Mouse (Mus musculus): Measurements from ENCODE around the gene Suds3. TPM values are rescaled to one million over a fixed set of nuclear protein-coding genes. Genes with fewer than 3 reads are reported as not detected.

Gene Suds3
- polyA plus RNA-seq, 1 experiment = 76.0 TPM

DNA sequence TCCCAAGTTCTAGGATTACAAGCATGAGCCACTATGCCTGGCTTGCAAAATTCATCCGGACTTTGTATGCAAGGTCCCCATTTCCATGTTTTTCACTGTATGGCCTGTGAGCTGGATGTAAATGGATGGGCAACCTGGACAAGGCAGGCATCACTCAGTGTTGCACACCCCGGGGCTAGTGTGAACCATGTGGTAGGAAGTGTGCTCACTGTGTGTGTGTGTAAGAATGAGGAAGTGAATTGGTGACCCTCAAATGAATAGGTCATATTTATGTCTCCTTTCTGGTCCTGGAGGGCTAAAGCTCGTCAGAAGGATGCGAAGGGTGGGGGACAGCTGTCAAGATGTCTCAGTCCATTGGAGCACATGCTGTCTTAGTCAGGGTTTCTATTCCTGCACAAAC lies 11.1 kb upstream of the Suds3 start:
- Histone ChIP-seq H3K79me3 (ENCODE audit: low read depth) (peaks cover 2% of the 10 kb centered on the region), H3K4me3 (ENCODE audit: insufficient read depth, poor library complexity, severe bottlenecking) (no peak overlapping the region), H3ac (ENCODE audit: control insufficient read depth, insufficient read length, low read depth) (no peak overlapping the region), H3K79me2 (ENCODE audit: control insufficient read depth, insufficient read depth) (no peaks in the 10 kb centered on the region), H3K36me3 (ENCODE audit: control insufficient read depth, insufficient read depth) (no peaks in the 10 kb centered on the region), H3K27me3 (ENCODE audit: control insufficient read depth, insufficient read depth, insufficient read length) (no peaks in the 10 kb centered on the region)
- no peak for TF ChIP-seq MYOG (IDR thresholded peaks at IDR 0.05; ENCODE audit: control insufficient read depth, extremely low read depth, insufficient read length)
- TF ChIP-seq CTCF (IDR thresholded peaks at IDR 0.05; ENCODE audit: control insufficient read depth, insufficient read depth, insufficient read length) = no peak
- TF ChIP-seq CEBPB (IDR thresholded peaks at IDR 0.05; ENCODE audit: low read depth) = no peak
- TF ChIP-seq MYOD1 (IDR thresholded peaks at IDR 0.05; ENCODE audit: control insufficient read depth, insufficient read length, low read depth) = no peak
- no peak for TF ChIP-seq FOSL1 (IDR thresholded peaks at IDR 0.05; ENCODE audit: insufficient read depth, low read length, poor library complexity, severe bottlenecking)
- TF ChIP-seq USF1 (IDR thresholded peaks at IDR 0.05; ENCODE audit: low read depth) = no peak
- no peak for TF ChIP-seq MAX (IDR thresholded peaks at IDR 0.05)

DNA sequence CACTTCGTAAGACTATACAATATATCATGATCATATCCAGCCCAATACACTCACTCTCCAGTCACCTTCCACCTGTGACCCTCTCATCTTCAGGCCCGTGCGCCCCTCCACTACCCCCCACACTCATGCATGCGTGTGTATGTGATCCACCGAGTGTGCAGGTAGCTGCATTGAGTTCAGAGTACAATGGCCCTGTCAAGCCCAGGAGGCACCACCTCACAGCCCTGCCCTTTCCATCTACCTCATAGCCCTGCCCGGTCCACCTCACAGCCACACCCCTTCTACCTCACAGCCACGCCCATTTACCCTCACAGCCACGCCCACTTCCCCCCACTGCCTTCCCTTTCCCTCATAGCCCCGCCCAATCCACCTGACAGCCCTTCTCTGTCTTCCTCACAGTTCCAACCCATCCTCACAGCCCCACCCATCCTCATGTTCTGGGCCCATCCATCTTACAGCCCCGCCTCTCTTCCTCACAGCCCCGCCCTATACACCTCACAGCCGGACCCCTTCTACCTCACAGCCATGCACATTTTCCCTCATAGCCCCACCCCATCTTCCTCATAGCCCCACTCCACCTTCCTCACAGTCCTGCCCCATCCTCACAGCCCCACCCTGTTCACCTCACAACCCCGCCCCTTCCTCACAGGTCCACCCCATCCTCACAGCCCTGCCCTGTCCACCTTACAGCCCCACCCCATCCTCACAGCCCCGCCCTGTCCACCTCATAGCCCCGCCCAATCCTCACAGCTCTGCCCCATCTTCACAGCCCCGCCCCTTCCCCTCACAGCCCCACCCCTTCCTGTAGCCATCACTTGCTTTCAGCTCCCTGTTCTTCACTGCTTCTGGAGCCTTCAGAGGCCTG lies 9.8 kb upstream of the Suds3 start:
- Histone ChIP-seq H3K79me2 (ENCODE audit: control insufficient read depth, insufficient read depth) (peaks cover 4% of the 10 kb centered on the region), H3K4me3 (ENCODE audit: insufficient read depth, poor library complexity, severe bottlenecking) (no peak overlapping the region), H3K27me3 (ENCODE audit: control insufficient read depth, insufficient read depth, insufficient read length) (no peaks in the 10 kb centered on the region), H3K79me3 (ENCODE audit: low read depth) (peaks cover 2% of the 10 kb centered on the region), H3K36me3 (ENCODE audit: control insufficient read depth, insufficient read depth) (no peaks in the 10 kb centered on the region), H3ac (ENCODE audit: control insufficient read depth, insufficient read length, low read depth) (no peak overlapping the region)
- TF ChIP-seq CTCF (IDR thresholded peaks at IDR 0.05; ENCODE audit: control insufficient read depth, insufficient read depth, insufficient read length) = no peak
- TF ChIP-seq MYOD1 (IDR thresholded peaks at IDR 0.05; ENCODE audit: control insufficient read depth, insufficient read length, low read depth) = no peak
- TF ChIP-seq MYOG (IDR thresholded peaks at IDR 0.05; ENCODE audit: control insufficient read depth, extremely low read depth, insufficient read length) = no peak
- no peak for TF ChIP-seq CEBPB (IDR thresholded peaks at IDR 0.05; ENCODE audit: low read depth)
- TF ChIP-seq MAX (IDR thresholded peaks at IDR 0.05) = no peak
- no peak for TF ChIP-seq FOSL1 (IDR thresholded peaks at IDR 0.05; ENCODE audit: insufficient read depth, low read length, poor library complexity, severe bottlenecking)
- no peak for TF ChIP-seq USF1 (IDR thresholded peaks at IDR 0.05; ENCODE audit: low read depth)

DNA sequence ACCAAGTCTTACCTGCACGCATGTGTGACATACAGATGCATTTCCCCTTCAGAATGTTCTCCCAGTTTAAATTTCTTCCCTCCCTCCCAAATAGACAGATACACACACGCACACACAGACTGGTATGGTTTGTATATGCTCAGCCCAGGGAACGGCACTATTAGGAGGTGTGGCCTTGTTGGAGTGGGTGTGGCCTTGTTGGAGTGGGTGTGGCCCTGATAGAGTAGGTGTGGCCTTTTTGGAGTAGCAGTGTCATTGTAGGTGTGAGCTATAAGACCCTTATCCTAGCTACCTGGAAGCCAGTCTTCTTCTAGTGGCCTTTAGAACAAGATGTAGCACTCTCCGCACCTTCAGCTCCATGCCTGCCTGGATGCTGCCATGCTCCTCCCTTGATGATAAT lies 7.9 kb upstream of the Suds3 start:
- peaks cover 2% of the 10 kb centered on the region for H3K79me3 ChIP-seq (ENCODE audit: low read depth)

DNA sequence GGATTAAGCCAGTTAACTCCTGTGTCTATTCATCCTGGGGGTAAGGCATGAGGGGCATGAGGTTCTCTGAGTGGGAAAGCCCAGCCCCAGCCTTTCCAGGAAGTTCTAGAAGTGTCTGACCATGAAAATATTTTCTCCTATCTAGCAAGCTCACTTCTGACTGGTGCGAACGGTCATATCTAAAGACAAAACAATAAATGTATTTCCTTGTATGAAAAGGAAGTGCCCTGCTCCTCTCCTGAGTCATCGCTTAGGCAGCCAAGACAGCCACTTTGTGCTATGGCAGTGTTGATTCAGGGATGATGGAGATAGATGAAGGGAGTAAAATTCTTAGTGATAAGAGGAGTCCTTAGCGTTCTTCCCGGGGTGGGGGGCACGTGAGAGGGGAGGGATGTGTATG lies 7.2 kb upstream of the Suds3 start:
- Histone ChIP-seq H3K4me3 (ENCODE audit: insufficient read depth, poor library complexity, severe bottlenecking) (no peak overlapping the region), H3K79me2 (ENCODE audit: control insufficient read depth, insufficient read depth) (peaks cover 10% of the 10 kb centered on the region), H3ac (ENCODE audit: control insufficient read depth, insufficient read length, low read depth) (no peak overlapping the region), H3K36me3 (ENCODE audit: control insufficient read depth, insufficient read depth) (no peaks in the 10 kb centered on the region), H3K79me3 (ENCODE audit: low read depth) (peaks cover 2% of the 10 kb centered on the region), H3K27me3 (ENCODE audit: control insufficient read depth, insufficient read depth, insufficient read length) (no peaks in the 10 kb centered on the region)
- no peak for TF ChIP-seq USF1 (IDR thresholded peaks at IDR 0.05; ENCODE audit: low read depth)
- TF ChIP-seq CEBPB (IDR thresholded peaks at IDR 0.05; ENCODE audit: low read depth) = no peak
- TF ChIP-seq MAX (IDR thresholded peaks at IDR 0.05) = no peak
- TF ChIP-seq CTCF (IDR thresholded peaks at IDR 0.05; ENCODE audit: control insufficient read depth, insufficient read depth, insufficient read length) = no peak
- TF ChIP-seq MYOD1 (IDR thresholded peaks at IDR 0.05; ENCODE audit: control insufficient read depth, insufficient read length, low read depth) = no peak
- TF ChIP-seq MYOG (IDR thresholded peaks at IDR 0.05; ENCODE audit: control insufficient read depth, extremely low read depth, insufficient read length) = no peak
- no peak for TF ChIP-seq FOSL1 (IDR thresholded peaks at IDR 0.05; ENCODE audit: insufficient read depth, low read length, poor library complexity, severe bottlenecking)

More for the DNA sequence above, 7.9 kb upstream of the Suds3 start:
- no peak overlapping the region for H3K4me3 ChIP-seq (ENCODE audit: insufficient read depth, poor library complexity, severe bottlenecking)
- H3K79me2 ChIP-seq (ENCODE audit: control insufficient read depth, insufficient read depth) = peaks cover 10% of the 10 kb centered on the region
- no peaks in the 10 kb centered on the region for H3K36me3 ChIP-seq (ENCODE audit: control insufficient read depth, insufficient read depth)
- H3ac ChIP-seq (ENCODE audit: control insufficient read depth, insufficient read length, low read depth) = no peak overlapping the region
- TF ChIP-seq USF1 (IDR thresholded peaks at IDR 0.05; ENCODE audit: low read depth) = no peak
- TF ChIP-seq MYOD1 (IDR thresholded peaks at IDR 0.05; ENCODE audit: control insufficient read depth, insufficient read length, low read depth) = no peak
- TF ChIP-seq CEBPB (IDR thresholded peaks at IDR 0.05; ENCODE audit: low read depth) = no peak
- no peak for TF ChIP-seq FOSL1 (IDR thresholded peaks at IDR 0.05; ENCODE audit: insufficient read depth, low read length, poor library complexity, severe bottlenecking)
- TF ChIP-seq MYOG (IDR thresholded peaks at IDR 0.05; ENCODE audit: control insufficient read depth, extremely low read depth, insufficient read length) = no peak
- no peak for TF ChIP-seq CTCF (IDR thresholded peaks at IDR 0.05; ENCODE audit: control insufficient read depth, insufficient read depth, insufficient read length)
- no peak for TF ChIP-seq MAX (IDR thresholded peaks at IDR 0.05)
- H3K27me3 ChIP-seq (ENCODE audit: control insufficient read depth, insufficient read depth, insufficient read length) = no peaks in the 10 kb centered on the region

DNA sequence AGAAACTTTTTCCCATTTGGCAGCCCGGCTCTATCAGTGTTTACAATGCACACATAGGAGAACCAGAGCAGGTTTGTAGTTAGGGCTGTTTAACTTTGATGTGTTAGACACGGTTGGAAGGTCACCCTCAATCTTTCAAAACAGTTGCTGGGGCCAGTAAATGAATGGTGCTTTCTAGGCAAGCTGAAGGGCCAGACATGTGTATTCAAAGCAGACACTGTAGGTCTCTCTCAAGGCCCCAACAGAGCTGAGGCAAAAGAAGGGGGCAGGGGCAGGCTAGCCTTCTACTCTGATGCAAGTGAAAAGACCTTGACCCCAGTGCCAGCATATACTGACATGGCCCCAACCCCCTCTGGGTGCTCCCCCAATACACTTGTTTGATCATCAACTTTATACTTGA lies 5.7 kb upstream of the Suds3 start:
- no peak for TF ChIP-seq USF1 (IDR thresholded peaks at IDR 0.05; ENCODE audit: low read depth)
- no peak for TF ChIP-seq MYOG (IDR thresholded peaks at IDR 0.05; ENCODE audit: control insufficient read depth, extremely low read depth, insufficient read length)
- TF ChIP-seq CTCF (IDR thresholded peaks at IDR 0.05; ENCODE audit: control insufficient read depth, insufficient read depth, insufficient read length) = no peak
- no peak for TF ChIP-seq MAX (IDR thresholded peaks at IDR 0.05)
- no peak for TF ChIP-seq FOSL1 (IDR thresholded peaks at IDR 0.05; ENCODE audit: insufficient read depth, low read length, poor library complexity, severe bottlenecking)
- no peak for TF ChIP-seq MYOD1 (IDR thresholded peaks at IDR 0.05; ENCODE audit: control insufficient read depth, insufficient read length, low read depth)
- no peak for TF ChIP-seq CEBPB (IDR thresholded peaks at IDR 0.05; ENCODE audit: low read depth)
- H3K79me2 ChIP-seq (ENCODE audit: control insufficient read depth, insufficient read depth) = peaks cover 10% of the 10 kb centered on the region
- no peak overlapping the region for H3ac ChIP-seq (ENCODE audit: control insufficient read depth, insufficient read length, low read depth)
- no peaks in the 10 kb centered on the region for H3K27me3 ChIP-seq (ENCODE audit: control insufficient read depth, insufficient read depth, insufficient read length)
- H3K36me3 ChIP-seq (ENCODE audit: control insufficient read depth, insufficient read depth) = no peaks in the 10 kb centered on the region
- peaks cover 2% of the 10 kb centered on the region for H3K79me3 ChIP-seq (ENCODE audit: low read depth)
- H3K4me3 ChIP-seq (ENCODE audit: insufficient read depth, poor library complexity, severe bottlenecking) = peak overlapping the region; percentile 44
